Comparison of ENCODE assay signal across 36 mouse cellular contexts in genomic region chr13:40413074-40413473, GRCm38 (mm10). TPM values are rescaled to one million over a fixed set of nuclear protein-coding genes. Genes with fewer than 3 reads are reported as not detected.
"Had no signal": no experiment of that assay in that cellular context is flagged by ENCODE, and none has a peak within 500 bp of the region (broad histone marks: within the 10 kb centered on the region; RNA-seq: fewer than 3 reads in every experiment).

No protein-coding gene starts in this region.

- H3K36me3 ChIP-seq: heart, embryonic 13.5 days; heart, embryonic 15.5 days; hindbrain, embryonic 13.5 days; hindbrain, embryonic 15.5 days; limb, embryonic 13.5 days; limb, embryonic 15.5 days; liver, embryonic 12.5 days had no signal

- H3K4me2 ChIP-seq: heart, embryonic 11.5 days; heart, embryonic 13.5 days; heart, embryonic 15.5 days; hindbrain, embryonic 13.5 days; hindbrain, embryonic 15.5 days; limb, embryonic 13.5 days; limb, embryonic 15.5 days; liver, embryonic 12.5 days had no signal

- H3K9me3 ChIP-seq: heart, embryonic 13.5 days; heart, embryonic 15.5 days; hindbrain, embryonic 13.5 days; hindbrain, embryonic 15.5 days; limb, embryonic 13.5 days; limb, embryonic 15.5 days; liver, embryonic 12.5 days had no signal

- H3K9ac ChIP-seq: heart, embryonic 13.5 days; heart, embryonic 15.5 days; hindbrain, embryonic 13.5 days; hindbrain, embryonic 15.5 days; limb, embryonic 13.5 days; limb, embryonic 15.5 days; liver, embryonic 12.5 days had no signal

- H3K4me3 ChIP-seq: heart, adult 2 months; heart, embryonic 13.5 days; heart, embryonic 15.5 days; hindbrain, embryonic 13.5 days; hindbrain, embryonic 15.5 days; layer of hippocampus, adult 2 months; left cerebral cortex, adult 2 months; limb, embryonic 13.5 days; limb, embryonic 15.5 days; liver, embryonic 12.5 days had no signal

- H3K27ac ChIP-seq: heart, adult 2 months; heart, embryonic 13.5 days; heart, embryonic 15.5 days; hindbrain, embryonic 13.5 days; hindbrain, embryonic 15.5 days; hindbrain, postnatal 0 days; layer of hippocampus, adult 2 months; left cerebral cortex, adult 2 months; limb, embryonic 13.5 days; limb, embryonic 15.5 days; liver, embryonic 12.5 days had no signal

- DNase-seq: gastrocnemius, postnatal 14 days; gastrocnemius, postnatal 36 days; heart, adult 2 months; heart, postnatal 14 days; heart, postnatal 36 days; kidney, adult 18-20 months; kidney, adult 8-10 months; kidney, postnatal 10 days; kidney, postnatal 25 days; kidney, postnatal 4 days; left cerebral cortex, postnatal 4 days had no signal

- H3K27me3 ChIP-seq: heart, embryonic 13.5 days; heart, embryonic 15.5 days; hindbrain, embryonic 13.5 days; hindbrain, embryonic 15.5 days; liver, embryonic 12.5 days had no signal

- ATAC-seq: hindbrain, postnatal 0 days; intestine, embryonic 16.5 days; liver, embryonic 12.5 days had no signal

- H3K4me1 ChIP-seq: heart, embryonic 13.5 days; heart, embryonic 15.5 days; hindbrain, embryonic 13.5 days; hindbrain, embryonic 15.5 days; liver, embryonic 12.5 days had no signal

RNA-seq across cellular contexts. Expression of gene Ofcc1, which starts 51.8 kb away (rescaled TPM):
- total RNA-seq: gastrocnemius, adult 18-20 months; gastrocnemius, adult 8-10 months; gastrocnemius, postnatal 14 days; gastrocnemius, postnatal 36 days; heart, postnatal 14 days; heart, postnatal 36 days; hematopoietic stem cell, adult 5-6 weeks; layer of hippocampus, adult 2 months; layer of hippocampus, postnatal 10 days; layer of hippocampus, postnatal 25 days; left cerebral cortex, adult 2 months; left cerebral cortex, postnatal 25 days; left cerebral cortex, postnatal 4 days; liver, adult 2 months had no signal
- polyA plus RNA-seq: gonadal fat pad, adult 2 months; heart, adult 2 months; heart, embryonic 11.5 days; heart, embryonic 13.5 days; heart, embryonic 15.5 days; heart, postnatal 0 days; hindbrain, embryonic 11.5 days; hindbrain, embryonic 13.5 days; intestine, embryonic 14.5 days; intestine, embryonic 16.5 days; kidney, embryonic 14.5 days; kidney, embryonic 16.5 days; limb, embryonic 13.5 days; liver, adult 2 months; liver, embryonic 12.5 days had no signal
